Mouse (Mus musculus): ENCODE results near the gene Atg16l2.

Gene Atg16l2

GRCm38 (mm10) chr7:101229336-101229735 lies 72.7 kb downstream of the Atg16l2 start:
- in situ Hi-C loops (cut with MboI; ENCODE audit: low sequenced_read_pairs), result no loop called here

- in situ Hi-C loops (cut with MboI; ENCODE audit: low sequenced_read_pairs), result no loop called here
Measured at GRCm38 (mm10) chr7:101223501-101223900, 78.5 kb downstream of the Atg16l2 start.

DNA sequence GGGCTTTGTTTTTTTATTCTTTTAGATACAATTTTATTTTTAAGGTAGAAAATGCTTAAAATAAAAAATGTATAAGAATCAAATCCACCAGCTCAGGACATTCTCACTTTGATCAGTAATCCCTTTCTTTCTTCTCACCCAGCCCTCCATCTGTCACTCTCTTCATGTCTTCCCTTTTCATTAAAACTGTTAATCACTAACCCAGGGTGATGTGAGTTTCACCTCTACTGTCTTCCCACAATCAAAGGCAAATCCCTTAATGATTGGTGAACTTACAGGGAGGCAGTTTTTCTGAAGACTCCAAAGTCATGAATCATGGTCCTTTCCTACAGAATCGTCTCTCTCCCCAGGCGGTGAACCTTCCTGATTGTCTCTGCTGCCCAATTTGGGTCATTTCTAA lies 85.3 kb downstream of the Atg16l2 start:
- in situ Hi-C loops (cut with MboI; ENCODE audit: low sequenced_read_pairs), result loop anchor here (10.0 kb wide), 1 partner anchor 62 kb away; no protein-coding TSS in a partner anchor

- in situ Hi-C loops (cut with MboI; ENCODE audit: low sequenced_read_pairs), result loop anchor here (10.0 kb wide), 1 partner anchor 59 kb away; no protein-coding TSS in a partner anchor
Measured at GRCm38 (mm10) chr7:101213515-101214263, 88.4 kb downstream of the Atg16l2 start.

Measured in CH12F3 (cell line).